Comparison of ENCODE assay signal across 8 mouse cellular contexts in genomic region chr7:112679513-112680245, GRCm38 (mm10). TPM values are rescaled to one million over a fixed set of nuclear protein-coding genes. Genes with fewer than 3 reads are reported as not detected.
DNase-seq lines count a peak whose midpoint lies in the region; ATAC-seq and TF ChIP-seq lines count a peak whose summit lies in the region.

No protein-coding gene starts in this region.

- peaks cover 2% of the 10 kb centered on the region; the same call in 1 of the 2 replicates for H3K4me1 ChIP-seq in spleen, adult 2 months (ENCODE audit: control insufficient read depth, insufficient read depth, insufficient read length)
- H3K4me1 ChIP-seq in cortical plate, adult 2 months (ENCODE audit: control insufficient read depth, insufficient read depth, low read length), result peaks cover 1% of the 10 kb centered on the region
- H3K4me1 ChIP-seq in hindbrain, embryonic 16.5 days (ENCODE audit: control insufficient read depth, insufficient read depth, low read depth, low read length), result peaks cover 17% of the 10 kb centered on the region

- H3K9me3 ChIP-seq in hindbrain, embryonic 16.5 days (ENCODE audit: control insufficient read depth, low read length), result no peaks in the 10 kb centered on the region

- H3K4me2 ChIP-seq in hindbrain, embryonic 16.5 days (ENCODE audit: low read length), result peak overlapping the region; percentile 79

- peak; percentile 65 for ATAC-seq in hindbrain, embryonic 16.5 days

- DNase-seq in spleen, adult 2 months (ENCODE audit: low read depth in 1 of 2, low spot score in 2 of 2), result no peak
- no peak for DNase-seq in spleen, postnatal 4 days (ENCODE audit: low spot score in 2 of 2)
- peak; percentile 70 for DNase-seq in gastrocnemius, postnatal 10 days
- DNase-seq in left cerebral cortex, postnatal 10 days (ENCODE audit: extremely low spot score in 1 of 2, low spot score in 2 of 2), result peak; percentile 58 to 86
- peak; percentile 81 to 89 for DNase-seq in lung, postnatal 4 days
- peak; percentile 32 to 36 for DNase-seq in right cerebral cortex, postnatal 36 days (ENCODE audit: low spot score in 2 of 2)

- TF ChIP-seq POLR2A in spleen, adult 2 months (IDR thresholded peaks at IDR 0.05; ENCODE audit: low read depth, low read length), result no peak
- TF ChIP-seq POLR2A in cortical plate, adult 2 months (IDR thresholded peaks at IDR 0.05; ENCODE audit: extremely low read depth, insufficient read depth, low read length), result no peak

- peak overlapping the region; percentile 74 for H3K27ac ChIP-seq in spleen, adult 2 months (ENCODE audit: insufficient read depth, low read length)
- H3K27ac ChIP-seq in cortical plate, adult 2 months (ENCODE audit: insufficient read depth, low read length), result peak overlapping the region; percentile 8; the same call in 1 of the 2 replicates
- H3K27ac ChIP-seq in hindbrain, embryonic 16.5 days (ENCODE audit: low read depth, low read length), result peak overlapping the region; percentile 92

- intact Hi-C loops in left cerebral cortex, postnatal 10 days (cut with DNase I), result loop anchor here (5.0 kb wide), 3 partner anchors 188 to 282 kb away; no protein-coding TSS in a partner anchor

- WGBS in spleen, adult 2 months, result 2% methylated on average over 89 of the region's 95 CpGs
- WGBS in hindbrain, embryonic 16.5 days, result under 1% methylated on average over 40 of the region's 95 CpGs

- peak overlapping the region; percentile 85 for H3K9ac ChIP-seq in hindbrain, embryonic 16.5 days (ENCODE audit: low read depth, low read length)

- no peaks in the 10 kb centered on the region for H3K36me3 ChIP-seq in spleen, adult 2 months (ENCODE audit: control insufficient read depth, insufficient read depth, low read length)
- no peaks in the 10 kb centered on the region for H3K36me3 ChIP-seq in hindbrain, embryonic 16.5 days (ENCODE audit: control insufficient read depth, insufficient read depth, low read length)

- TF ChIP-seq CTCF in spleen, adult 2 months (IDR thresholded peaks at IDR 0.05; ENCODE audit: extremely low read depth, insufficient read depth, insufficient read length, insufficient replicate concordance), result no peak
- TF ChIP-seq CTCF in cortical plate, adult 2 months (IDR thresholded peaks at IDR 0.05; ENCODE audit: extremely low read depth, insufficient read depth, low read length), result no peak

- H3K4me3 ChIP-seq in spleen, adult 2 months (ENCODE audit: extremely low read depth, insufficient read depth, insufficient read length), result peak overlapping the region; percentile 48; the same call in 1 of the 2 replicates
- H3K4me3 ChIP-seq in cortical plate, adult 2 months (ENCODE audit: insufficient read depth, low read length), result peak overlapping the region; percentile 78
- H3K4me3 ChIP-seq in hindbrain, embryonic 16.5 days (ENCODE audit: low read length), result peak overlapping the region; percentile 85

- H3K27me3 ChIP-seq in spleen, adult 2 months (ENCODE audit: control insufficient read depth, insufficient read depth, low read length), result peaks cover 10% of the 10 kb centered on the region
- no peaks in the 10 kb centered on the region for H3K27me3 ChIP-seq in hindbrain, embryonic 16.5 days (replicated peaks; ENCODE audit: control insufficient read depth, insufficient read depth, low read length)

RNA-seq across cellular contexts. Expression of gene Tead1, which starts 0.6 kb away (rescaled TPM):
- 2.7 and 3.6 TPM in 2 replicates for polyA plus RNA-seq in spleen, adult 2 months (2012; rRNA removed)
- 6.4 and 6.5 TPM in 2 replicates for polyA plus RNA-seq in cortical plate, adult 2 months (2012; rRNA removed)
- total RNA-seq in gastrocnemius, postnatal 10 days (2021), result 100 to 1,000 TPM; 124 to 136 TPM
- 12.1 and 12.2 TPM in 2 replicates for polyA plus RNA-seq in hindbrain, embryonic 16.5 days (2015; fragmentation: Nextera tagmentation; extraction: Ambion mirVana)
- total RNA-seq in left cerebral cortex, postnatal 10 days (2021), result 10 to 100 TPM; 14.8 to 15.3 TPM

Comparison
In these comparisons a context has a peak if more than half of its experiments do, and no peak if none do; other contexts are left out.
1. DNase-seq: peak in gastrocnemius, postnatal 10 days (single experiment), left cerebral cortex, postnatal 10 days (2 of 2), lung, postnatal 4 days (2 of 2) and right cerebral cortex, postnatal 36 days (2 of 2); none in spleen, adult 2 months (0 of 2) and spleen, postnatal 4 days (0 of 2).
2. H3K27ac ChIP-seq: peak in every context shown above with its lines; median percentile 92 in hindbrain, embryonic 16.5 days; 74 in spleen, adult 2 months; 8 in cortical plate, adult 2 months.
3. Peak in every context shown above with its lines, with median percentiles within 50 percentile points of each other: H3K4me3 ChIP-seq.